Mouse (Mus musculus): ENCODE data around the gene Zfp523. TPM values are rescaled to one million over a fixed set of nuclear protein-coding genes. Genes with fewer than 3 reads are reported as not detected.
A peak's percentile ranks its signal among the peaks of the same experiment; 100 is the strongest.

Gene Zfp523
- polyA plus RNA-seq, 1 experiment, result 0.39 TPM

DNA sequence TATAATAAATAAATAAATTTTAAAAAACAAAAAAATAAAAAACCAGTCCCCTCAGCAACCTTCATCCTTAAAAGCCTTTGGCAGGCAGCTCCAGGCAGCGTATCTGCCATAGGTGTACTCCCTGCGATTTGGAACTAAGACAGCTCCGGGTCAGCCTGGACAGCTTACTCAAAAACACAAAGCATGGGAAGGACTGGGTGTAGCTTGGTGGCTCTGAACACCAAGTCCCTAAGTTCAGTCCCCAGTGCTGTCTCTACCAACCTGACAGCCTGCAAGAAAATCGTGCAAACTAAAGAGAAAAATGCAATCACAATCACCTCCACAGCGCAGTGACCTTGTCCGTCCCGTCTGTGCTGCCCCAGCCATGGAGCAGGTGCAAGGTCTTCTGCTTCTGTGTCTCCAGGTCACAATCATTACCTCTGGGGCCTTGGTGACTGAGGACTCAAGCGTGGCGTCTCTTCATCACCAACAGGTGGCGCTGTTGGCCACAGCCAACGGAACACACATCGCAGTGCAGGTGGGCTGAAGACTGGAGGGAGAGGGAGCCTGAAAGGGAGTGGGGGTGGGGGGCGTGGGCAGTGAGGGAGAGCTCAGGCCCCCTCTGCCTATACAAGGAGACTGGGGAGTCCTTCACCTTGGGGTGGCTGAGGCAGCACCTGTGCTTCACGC lies 27.3 kb downstream of the Zfp523 start:
- peaks cover 23% of the 10 kb centered on the region for H3K4me1 ChIP-seq (ENCODE audit: control insufficient read depth)
- TF ChIP-seq GATA1 (IDR thresholded peaks at IDR 0.05; ENCODE audit: low read length), result no peak
- no peak for TF ChIP-seq TAL1 (IDR thresholded peaks at IDR 0.05; ENCODE audit: low read length)
- H3K36me3 ChIP-seq (ENCODE audit: control insufficient read depth), result peaks cover 16% of the 10 kb centered on the region
- no peaks in the 10 kb centered on the region for H3K27me3 ChIP-seq (ENCODE audit: control insufficient read depth)
- H3K9me3 ChIP-seq (ENCODE audit: control insufficient read depth, low read length), result no peaks in the 10 kb centered on the region
- no peak overlapping the region for H3K4me3 ChIP-seq (replicated peaks)

GRCm38 (mm10) chr17:28205443-28205842 lies 28.5 kb downstream of the Zfp523 start:
- Histone ChIP-seq H3K4me1 (ENCODE audit: control insufficient read depth) (peaks cover 28% of the 10 kb centered on the region), H3K27me3 (ENCODE audit: control insufficient read depth) (no peaks in the 10 kb centered on the region), H3K36me3 (ENCODE audit: control insufficient read depth) (peaks cover 16% of the 10 kb centered on the region), H3K9me3 (ENCODE audit: control insufficient read depth, low read length) (no peaks in the 10 kb centered on the region), H3K4me3 (replicated peaks) (no peak overlapping the region)
- TF ChIP-seq TAL1 (IDR thresholded peaks at IDR 0.05; ENCODE audit: low read length), result no peak
- no peak for TF ChIP-seq GATA1 (IDR thresholded peaks at IDR 0.05; ENCODE audit: low read length)

- Histone ChIP-seq H3K4me1 (ENCODE audit: control insufficient read depth) (peaks cover 38% of the 10 kb centered on the region), H3K4me3 (replicated peaks) (no peak overlapping the region), H3K27me3 (ENCODE audit: control insufficient read depth) (no peaks in the 10 kb centered on the region), H3K9me3 (ENCODE audit: control insufficient read depth, low read length) (no peaks in the 10 kb centered on the region), H3K36me3 (ENCODE audit: control insufficient read depth) (peaks cover 6% of the 10 kb centered on the region)
- TF ChIP-seq GATA1 (IDR thresholded peaks at IDR 0.05; ENCODE audit: low read length) (no peak), TAL1 (IDR thresholded peaks at IDR 0.05; ENCODE audit: low read length) (no peak)
These were observed 30.2 kb downstream of the Zfp523 start for GRCm38 (mm10) chr17:28207092-28207491.

GRCm38 (mm10) chr17:28207591-28208313 lies 30.8 kb downstream of the Zfp523 start, which contains the start of gene Def6:
Gene Def6, plus strand, starts transcription at chr17:28207778.
- H3K36me3 ChIP-seq (ENCODE audit: control insufficient read depth), result peaks cover 6% of the 10 kb centered on the region
- no peaks in the 10 kb centered on the region for H3K9me3 ChIP-seq (ENCODE audit: control insufficient read depth, low read length)
- no peaks in the 10 kb centered on the region for H3K27me3 ChIP-seq (ENCODE audit: control insufficient read depth)
- H3K4me3 ChIP-seq (replicated peaks), result peak within 1 kb of the TSS; percentile 50
- TF ChIP-seq GATA1 (IDR thresholded peaks at IDR 0.05; ENCODE audit: low read length) (no peak), TAL1 (IDR thresholded peaks at IDR 0.05; ENCODE audit: low read length) (no peak)
- H3K4me1 ChIP-seq (ENCODE audit: control insufficient read depth), result peaks cover 44% of the 10 kb centered on the region

DNA sequence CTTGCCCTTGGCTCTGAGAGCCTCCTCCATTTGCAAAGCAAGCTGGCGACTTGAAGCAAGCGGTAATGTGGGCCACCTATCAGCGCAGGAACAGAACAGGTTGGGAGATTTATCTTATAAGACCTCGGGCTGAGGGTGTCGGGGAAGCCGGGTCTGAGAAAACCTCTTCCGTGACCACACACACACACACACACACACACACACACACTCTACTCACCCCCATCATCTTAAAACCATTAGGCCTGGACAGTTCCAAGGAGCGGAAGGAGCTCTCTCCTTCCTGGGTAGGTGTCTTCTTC lies 31.3 kb downstream of the Zfp523 start:
- Histone ChIP-seq H3K36me3 (ENCODE audit: control insufficient read depth) (peaks cover 3% of the 10 kb centered on the region; the same call in 1 of the 2 replicates), H3K4me1 (ENCODE audit: control insufficient read depth) (peaks cover 44% of the 10 kb centered on the region), H3K4me3 (replicated peaks) (peak overlapping the region; percentile 50), H3K27me3 (ENCODE audit: control insufficient read depth) (no peaks in the 10 kb centered on the region), H3K9me3 (ENCODE audit: control insufficient read depth, low read length) (no peaks in the 10 kb centered on the region)
- no peak for TF ChIP-seq GATA1 (IDR thresholded peaks at IDR 0.05; ENCODE audit: low read length)
- no peak for TF ChIP-seq TAL1 (IDR thresholded peaks at IDR 0.05; ENCODE audit: low read length)

DNA sequence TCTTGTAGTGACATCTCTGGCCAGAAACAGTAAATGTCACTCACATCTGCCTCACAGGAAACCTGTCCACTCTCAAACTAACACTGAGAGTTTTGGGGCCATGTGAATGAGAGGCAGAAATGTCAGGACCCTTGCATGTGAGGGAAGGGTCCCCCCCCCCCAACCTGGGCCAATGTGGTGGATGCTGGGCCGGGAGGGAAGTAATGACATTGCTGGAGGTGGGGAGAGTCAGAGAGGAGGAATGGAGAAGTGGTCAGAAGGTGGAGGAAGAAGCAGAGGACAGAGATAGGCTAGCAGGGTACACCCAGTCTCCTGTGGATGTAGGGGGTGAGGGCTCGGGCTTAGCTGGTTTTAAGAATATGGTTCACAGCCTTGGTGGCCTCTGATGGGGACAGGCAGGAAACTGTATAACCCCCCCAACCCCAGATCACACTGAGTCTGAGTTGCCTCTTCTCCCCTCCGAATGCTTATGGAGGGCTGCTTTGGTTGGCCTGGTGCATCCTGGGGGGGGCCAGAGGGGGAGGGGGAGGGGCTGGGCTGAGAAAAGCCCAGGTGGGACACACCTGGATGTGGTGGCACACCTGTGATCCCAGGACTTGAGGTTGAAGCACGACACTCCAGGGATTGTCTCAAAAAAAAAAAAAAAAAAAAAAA lies 32.7 kb downstream of the Zfp523 start:
- Histone ChIP-seq H3K4me3 (replicated peaks) (no peak overlapping the region), H3K9me3 (ENCODE audit: control insufficient read depth, low read length) (no peaks in the 10 kb centered on the region), H3K4me1 (ENCODE audit: control insufficient read depth) (peaks cover 44% of the 10 kb centered on the region), H3K27me3 (ENCODE audit: control insufficient read depth) (no peaks in the 10 kb centered on the region), H3K36me3 (ENCODE audit: control insufficient read depth) (peaks cover 3% of the 10 kb centered on the region; the same call in 1 of the 2 replicates)
- TF ChIP-seq GATA1 (IDR thresholded peaks at IDR 0.05; ENCODE audit: low read length) (no peak), TAL1 (IDR thresholded peaks at IDR 0.05; ENCODE audit: low read length) (no peak)

- TF ChIP-seq GATA1 (IDR thresholded peaks at IDR 0.05; ENCODE audit: low read length) (no peak), TAL1 (IDR thresholded peaks at IDR 0.05; ENCODE audit: low read length) (no peak)
- H3K36me3 ChIP-seq (ENCODE audit: control insufficient read depth), result no peaks in the 10 kb centered on the region
- H3K4me3 ChIP-seq (replicated peaks), result no peak overlapping the region
- H3K4me1 ChIP-seq (ENCODE audit: control insufficient read depth), result peaks cover 44% of the 10 kb centered on the region
- no peaks in the 10 kb centered on the region for H3K27me3 ChIP-seq (ENCODE audit: control insufficient read depth)
- H3K9me3 ChIP-seq (ENCODE audit: control insufficient read depth, low read length), result no peaks in the 10 kb centered on the region
These were observed 35.0 kb downstream of the Zfp523 start for GRCm38 (mm10) chr17:28211921-28212341.

- H3K27me3 ChIP-seq (ENCODE audit: control insufficient read depth), result no peaks in the 10 kb centered on the region; the same call in 1 of the 2 replicates
- no peak overlapping the region for H3K4me3 ChIP-seq (replicated peaks)
- no peak for TF ChIP-seq TAL1 (IDR thresholded peaks at IDR 0.05; ENCODE audit: low read length)
- no peak for TF ChIP-seq GATA1 (IDR thresholded peaks at IDR 0.05; ENCODE audit: low read length)
- peaks cover 44% of the 10 kb centered on the region for H3K4me1 ChIP-seq (ENCODE audit: control insufficient read depth)
- H3K36me3 ChIP-seq (ENCODE audit: control insufficient read depth), result no peaks in the 10 kb centered on the region
- H3K9me3 ChIP-seq (ENCODE audit: control insufficient read depth, low read length), result no peaks in the 10 kb centered on the region
These were observed 35.5 kb downstream of the Zfp523 start for GRCm38 (mm10) chr17:28212391-28212790.

DNA sequence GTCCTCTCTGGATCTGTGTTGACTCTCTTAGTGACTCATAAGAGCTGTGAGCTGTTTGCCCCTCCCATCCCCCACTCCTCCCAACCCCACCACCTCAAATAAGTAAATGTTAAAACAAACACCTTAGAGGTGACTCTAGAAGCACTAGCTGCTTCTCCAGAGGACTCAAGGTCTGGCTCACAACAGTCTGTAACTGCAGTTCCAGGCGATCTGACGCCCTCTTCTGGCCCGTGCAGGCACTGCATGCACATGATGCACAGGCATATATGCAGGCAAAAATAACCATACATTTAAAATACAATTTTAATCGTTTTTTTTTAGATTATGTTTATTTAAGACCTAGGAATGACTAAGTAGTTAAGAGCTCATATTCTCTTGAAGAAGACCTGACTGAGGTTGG lies 36.3 kb downstream of the Zfp523 start:
- H3K9me3 ChIP-seq (ENCODE audit: control insufficient read depth, low read length), result no peaks in the 10 kb centered on the region
- no peaks in the 10 kb centered on the region; the same call in 1 of the 2 replicates for H3K27me3 ChIP-seq (ENCODE audit: control insufficient read depth)
- TF ChIP-seq GATA1 (IDR thresholded peaks at IDR 0.05; ENCODE audit: low read length), result no peak
- TF ChIP-seq TAL1 (IDR thresholded peaks at IDR 0.05; ENCODE audit: low read length), result no peak
- peaks cover 42% of the 10 kb centered on the region for H3K4me1 ChIP-seq (ENCODE audit: control insufficient read depth)
- H3K4me3 ChIP-seq (replicated peaks), result no peak overlapping the region
- no peaks in the 10 kb centered on the region for H3K36me3 ChIP-seq (ENCODE audit: control insufficient read depth)

Data from erythroblast, embryonic 14.5 days (primary cell).